Mouse (Mus musculus): ENCODE measurements at regions not wholly inside any gene's neighbourhood (a gene's known extent, or its start where the extent isn't known, plus 50 kb on each side); places are given as distances from the start of the nearest gene placed in this dataset.

DNA sequence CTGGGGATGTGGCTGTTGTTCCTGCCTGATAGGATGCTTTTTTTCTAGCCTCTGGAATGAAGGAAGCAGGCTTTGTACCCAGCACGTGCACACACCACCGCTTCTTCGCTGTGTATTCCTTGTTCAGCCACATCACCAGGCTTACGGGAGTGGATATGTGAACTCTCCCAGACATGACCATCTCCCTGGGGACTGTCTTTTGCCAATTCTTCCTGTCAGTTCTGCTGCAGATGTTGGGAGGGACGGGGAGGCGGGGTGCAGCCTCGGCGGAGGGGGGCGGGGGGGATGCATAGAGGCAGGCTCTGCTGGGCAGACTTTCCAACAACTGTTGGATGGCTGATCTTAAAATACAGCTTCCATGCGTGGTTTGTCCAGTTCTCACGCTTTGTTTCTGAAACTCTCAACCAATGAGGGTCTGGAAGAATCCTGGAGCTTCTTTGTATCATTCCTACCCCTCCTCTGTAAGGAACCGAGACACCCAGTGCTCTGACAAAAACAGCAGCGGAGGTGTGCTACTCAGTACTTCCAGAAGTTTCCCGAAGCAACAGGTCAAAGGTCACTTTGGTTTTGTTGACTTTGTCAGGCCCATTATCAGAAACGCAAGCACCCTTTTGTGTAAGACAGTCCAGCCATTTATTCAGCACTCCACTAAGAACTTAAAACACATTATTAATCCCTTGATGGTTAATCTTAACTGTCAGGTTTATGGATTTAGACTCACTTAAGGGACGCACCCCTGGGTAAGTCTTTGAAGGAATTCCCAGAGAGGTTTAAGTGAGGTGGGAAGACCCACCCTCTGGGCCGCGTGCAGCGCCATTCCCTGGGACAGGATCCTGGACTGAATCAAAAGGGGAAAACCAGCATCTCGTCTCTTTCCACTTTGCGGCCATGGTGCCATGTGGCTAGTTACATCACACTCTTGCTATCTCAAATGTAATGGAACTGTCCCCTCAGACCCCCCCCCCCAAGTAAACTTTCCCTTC lies 476.5 kb upstream of the Tbx3 start:
- Histone ChIP-seq H3K9me3 (ENCODE audit: low read length) (no peaks in the 10 kb centered on the region), H3K4me3 (ENCODE audit: low read depth, low read length) (no peak overlapping the region), H3K27me3 (replicated peaks; ENCODE audit: insufficient read depth, low read length) (no peaks in the 10 kb centered on the region), H3K27ac (ENCODE audit: low read length) (no peak overlapping the region), H3K36me3 (ENCODE audit: insufficient read depth, low read length) (no peaks in the 10 kb centered on the region), H3K4me2 (replicated peaks; ENCODE audit: low read depth, low read length) (no peak overlapping the region), H3K4me1 (ENCODE audit: insufficient read depth, low read depth, low read length) (no peaks in the 10 kb centered on the region), H3K9ac (replicated peaks; ENCODE audit: low read depth) (no peak overlapping the region)
- TF ChIP-seq CTCF (IDR thresholded peaks at IDR 0.05) (no peak), EP300 (IDR thresholded peaks at IDR 0.05) (no peak)
- ATAC-seq (no peak), DNase-seq (ENCODE audit: low spot score) (no peak)
- WGBS = 39% methylated on average over 21 of the region's 21 CpGs

DNA sequence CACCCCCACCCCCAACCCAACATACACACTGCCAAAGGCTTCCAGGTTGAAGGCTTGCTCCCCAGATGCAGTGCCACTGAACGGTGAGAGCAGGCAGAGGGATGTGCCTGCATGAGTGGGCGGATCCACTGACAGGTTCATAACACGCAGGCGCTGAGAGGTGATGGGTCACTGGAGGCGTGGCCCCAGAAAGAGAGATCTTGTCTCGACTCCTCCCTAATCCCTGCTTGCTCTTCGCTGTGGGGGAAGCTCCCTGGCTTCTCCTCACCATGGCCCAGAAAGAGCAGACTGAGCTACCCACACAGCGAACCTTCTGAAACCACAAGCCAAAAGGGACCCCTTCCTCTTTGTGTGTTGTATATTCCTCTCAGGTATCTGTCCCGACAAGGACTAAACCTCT lies 470.6 kb upstream of the Tbx3 start:
- Histone ChIP-seq H3K36me3 (ENCODE audit: insufficient read depth, low read length) (no peaks in the 10 kb centered on the region), H3K9ac (replicated peaks; ENCODE audit: low read depth) (no peak overlapping the region), H3K9me3 (ENCODE audit: low read length) (no peaks in the 10 kb centered on the region), H3K27me3 (replicated peaks; ENCODE audit: insufficient read depth, low read length) (no peaks in the 10 kb centered on the region), H3K4me1 (ENCODE audit: insufficient read depth, low read depth, low read length) (no peaks in the 10 kb centered on the region), H3K4me3 (ENCODE audit: low read depth, low read length) (no peak overlapping the region), H3K27ac (ENCODE audit: low read length) (no peak overlapping the region), H3K4me2 (replicated peaks; ENCODE audit: low read depth, low read length) (no peak overlapping the region)
- TF ChIP-seq CTCF (IDR thresholded peaks at IDR 0.05) = no peak
- no peak for TF ChIP-seq EP300 (IDR thresholded peaks at IDR 0.05)
- 54% methylated on average over 9 of the region's 9 CpGs for WGBS
- no peak for ATAC-seq
- no peak for DNase-seq (ENCODE audit: low spot score)

DNA sequence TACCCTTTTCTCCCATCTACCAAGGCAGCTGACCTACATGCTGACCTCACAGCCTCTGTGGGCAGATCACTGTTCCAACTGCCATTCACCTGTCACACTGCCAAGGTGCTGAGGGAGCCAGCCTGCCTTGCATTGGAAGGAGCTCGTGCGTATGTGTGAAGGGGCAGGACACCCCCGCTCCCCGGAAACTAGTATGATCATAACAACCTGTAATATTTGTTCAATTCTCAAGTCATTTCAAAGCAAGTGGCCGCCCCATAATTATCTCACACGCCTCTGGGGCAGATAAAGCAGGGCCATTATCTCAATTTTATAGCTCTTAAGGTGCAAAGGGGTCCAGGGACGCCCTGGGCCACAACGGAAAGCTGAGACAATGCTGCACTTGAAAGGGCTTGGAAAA lies 469.2 kb upstream of the Tbx3 start:
- no peak overlapping the region for H3K27ac ChIP-seq (ENCODE audit: low read length)
- ATAC-seq = no peak
- DNase-seq (ENCODE audit: low spot score) = no peak
- no peaks in the 10 kb centered on the region for H3K4me1 ChIP-seq (ENCODE audit: insufficient read depth, low read depth, low read length)
- H3K4me2 ChIP-seq (replicated peaks; ENCODE audit: low read depth, low read length) = no peak overlapping the region
- H3K9ac ChIP-seq (replicated peaks; ENCODE audit: low read depth) = no peak overlapping the region
- TF ChIP-seq CTCF (IDR thresholded peaks at IDR 0.05) = no peak
- no peak for TF ChIP-seq EP300 (IDR thresholded peaks at IDR 0.05)
- no peaks in the 10 kb centered on the region for H3K27me3 ChIP-seq (replicated peaks; ENCODE audit: insufficient read depth, low read length)
- H3K9me3 ChIP-seq (ENCODE audit: low read length) = no peaks in the 10 kb centered on the region
- no peak overlapping the region for H3K4me3 ChIP-seq (ENCODE audit: low read depth, low read length)
- no peaks in the 10 kb centered on the region for H3K36me3 ChIP-seq (ENCODE audit: insufficient read depth, low read length)
- WGBS = 45% methylated on average over 8 of the region's 8 CpGs

DNA sequence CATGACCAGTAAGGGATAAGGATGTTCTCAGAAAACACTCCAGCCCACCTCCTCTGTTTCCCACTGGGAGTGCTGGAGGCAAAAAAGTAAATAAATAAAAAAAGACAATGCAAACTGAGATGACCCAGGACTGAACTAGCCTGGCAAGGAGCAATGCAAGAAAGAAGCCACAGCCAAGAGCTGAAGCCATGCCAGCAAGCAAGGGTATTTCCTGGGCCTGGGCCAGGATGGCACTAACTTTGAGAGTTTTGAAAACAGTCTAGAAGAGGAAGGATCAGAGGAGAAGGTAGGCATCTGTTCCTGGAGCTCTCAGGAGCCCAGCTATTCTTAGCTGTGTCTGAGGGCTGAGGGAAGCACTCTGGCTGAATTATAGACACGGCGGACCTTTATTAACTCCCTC lies 465.7 kb upstream of the Tbx3 start:
- TF ChIP-seq EP300 (IDR thresholded peaks at IDR 0.05) (no peak), CTCF (IDR thresholded peaks at IDR 0.05) (no peak)
- Histone ChIP-seq H3K36me3 (ENCODE audit: insufficient read depth, low read length) (no peaks in the 10 kb centered on the region), H3K4me1 (ENCODE audit: insufficient read depth, low read depth, low read length) (no peaks in the 10 kb centered on the region), H3K27me3 (replicated peaks; ENCODE audit: insufficient read depth, low read length) (no peaks in the 10 kb centered on the region), H3K9me3 (ENCODE audit: low read length) (0 out of 2 replicates have a peak, but pooled peaks cover 3% of the 10 kb centered on the region), H3K4me3 (ENCODE audit: low read depth, low read length) (no peak overlapping the region), H3K27ac (ENCODE audit: low read length) (no peak overlapping the region), H3K9ac (replicated peaks; ENCODE audit: low read depth) (no peak overlapping the region), H3K4me2 (replicated peaks; ENCODE audit: low read depth, low read length) (no peak overlapping the region)
- DNase-seq (ENCODE audit: low spot score) (no peak), ATAC-seq (no peak)
- 28% methylated on average over 2 of the region's 2 CpGs for WGBS

DNA sequence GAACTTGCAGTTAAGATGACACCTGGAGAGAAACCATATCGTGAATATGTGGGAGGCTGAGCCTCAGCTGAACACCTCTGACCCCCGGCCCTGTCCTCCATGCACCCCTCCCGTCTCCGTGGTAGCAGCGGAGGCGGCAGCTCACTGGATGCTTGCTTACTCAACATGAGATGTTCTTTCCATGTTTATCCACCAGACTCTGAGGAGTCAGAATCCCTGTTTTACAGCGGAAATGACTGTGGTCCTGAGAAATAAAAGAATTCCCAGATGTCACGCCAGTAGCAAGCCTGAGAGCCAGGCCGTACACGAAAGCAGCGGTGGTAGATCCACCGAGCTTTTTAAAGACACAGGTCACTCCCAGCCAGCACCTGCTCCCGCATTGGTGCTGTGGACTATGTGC lies 462.4 kb upstream of the Tbx3 start:
- no peak for TF ChIP-seq CTCF (IDR thresholded peaks at IDR 0.05)
- no peak for TF ChIP-seq EP300 (IDR thresholded peaks at IDR 0.05)
- Histone ChIP-seq H3K4me3 (ENCODE audit: low read depth, low read length) (no peak overlapping the region), H3K27me3 (replicated peaks; ENCODE audit: insufficient read depth, low read length) (no peaks in the 10 kb centered on the region), H3K36me3 (ENCODE audit: insufficient read depth, low read length) (no peaks in the 10 kb centered on the region), H3K9me3 (ENCODE audit: low read length) (0 out of 2 replicates have a peak, but pooled peaks cover 6% of the 10 kb centered on the region), H3K4me1 (ENCODE audit: insufficient read depth, low read depth, low read length) (no peaks in the 10 kb centered on the region), H3K27ac (ENCODE audit: low read length) (no peak overlapping the region), H3K9ac (replicated peaks; ENCODE audit: low read depth) (no peak overlapping the region), H3K4me2 (replicated peaks; ENCODE audit: low read depth, low read length) (no peak overlapping the region)
- WGBS = 67% methylated on average over 13 of the region's 13 CpGs
- DNase-seq (ENCODE audit: low spot score) (no peak), ATAC-seq (no peak)

DNA sequence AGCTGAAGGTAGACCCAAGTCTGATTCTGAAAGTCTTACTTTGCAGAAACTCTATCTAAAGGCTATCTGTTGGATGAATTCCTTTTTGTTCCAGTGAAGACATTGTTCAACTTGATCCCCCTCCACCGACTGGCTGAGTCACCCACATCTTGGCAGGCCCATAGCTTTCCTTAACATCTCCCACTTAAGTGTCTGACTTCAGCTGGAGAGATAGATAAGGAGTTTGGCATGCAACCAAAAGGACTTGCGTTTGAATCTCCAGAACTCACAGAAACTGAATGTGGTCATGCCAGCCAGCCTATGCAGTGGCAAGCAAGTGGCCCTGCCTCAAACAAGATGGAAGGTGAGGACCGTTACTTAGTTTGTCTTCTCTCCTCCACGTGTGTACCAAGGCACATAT lies 457.3 kb upstream of the Tbx3 start:
- no peak for TF ChIP-seq CTCF (IDR thresholded peaks at IDR 0.05)
- peak; percentile 66; the same call in 1 of the 2 replicates for TF ChIP-seq EP300 (IDR thresholded peaks at IDR 0.05)
- H3K9ac ChIP-seq (replicated peaks; ENCODE audit: low read depth) = no peak overlapping the region
- H3K4me2 ChIP-seq (replicated peaks; ENCODE audit: low read depth, low read length) = no peak overlapping the region
- peak; percentile 70 for DNase-seq (ENCODE audit: low spot score)
- no peaks in the 10 kb centered on the region for H3K36me3 ChIP-seq (ENCODE audit: insufficient read depth, low read length)
- H3K27ac ChIP-seq (ENCODE audit: low read length) = no peak overlapping the region
- ATAC-seq = peak; percentile 63
- H3K4me3 ChIP-seq (ENCODE audit: low read depth, low read length) = no peak overlapping the region
- no peaks in the 10 kb centered on the region for H3K27me3 ChIP-seq (replicated peaks; ENCODE audit: insufficient read depth, low read length)
- H3K9me3 ChIP-seq (ENCODE audit: low read length) = 0 out of 2 replicates have a peak, but pooled peaks cover 6% of the 10 kb centered on the region
- no peaks in the 10 kb centered on the region for H3K4me1 ChIP-seq (ENCODE audit: insufficient read depth, low read depth, low read length)
- WGBS = 14% methylated on average over 4 of the region's 4 CpGs

Data from lung, postnatal 0 days (tissue).